Mouse (Mus musculus) CH12.LX (cell line): ENCODE results near the gene Crhbp. TPM values are rescaled to one million over a fixed set of nuclear protein-coding genes. Genes with fewer than 3 reads are reported as not detected.

Experiments
- DNase-seq: peaks from one replicate; pipeline ENCODE4 v3.0.0-alpha.2; 2013; ENCODE audit errors: extremely low read depth
- H3K27ac ChIP-seq: 2 replicates; pipeline ENCODE4 v1.5.1; 2012; ENCODE audit warnings: low read depth, mild to moderate bottlenecking, control low read depth, moderate library complexity; ENCODE audit not compliant: insufficient read depth
- H3K27me3 ChIP-seq: replicated peaks from 2 replicates; pipeline ENCODE3; 2012; ENCODE audit warnings: inconsistent platforms
- H3K36me3 ChIP-seq, 2 experiments: replicated peaks in 1 of 2; 2 replicates each; pipeline versions ENCODE3 to v1.6.1; 2012; ENCODE audit warnings: inconsistent platforms in 1 of 2, low read length in 1 of 2, mild to moderate bottlenecking in 1 of 2, mixed read lengths in 1 of 2, moderate library complexity in 1 of 2; ENCODE audit not compliant: control insufficient read depth in 1 of 2, insufficient read depth in 1 of 2
- H3K4me1 ChIP-seq, 2 experiments: 2 replicates each; pipeline ENCODE4 v1.6.1; 2012; ENCODE audit warnings: inconsistent platforms in 1 of 2, moderate library complexity in 1 of 2; ENCODE audit not compliant: insufficient read depth in 2 of 2, control insufficient read depth in 1 of 2
- H3K4me2 ChIP-seq: 2 replicates; pipeline ENCODE4 v1.6.1; 2012; ENCODE audit warnings: low read depth, mild to moderate bottlenecking, control low read depth; ENCODE audit not compliant: poor library complexity, insufficient read depth, severe bottlenecking
- H3K4me3 ChIP-seq, 3 experiments: fragments of 150-350 bp in 1 of 3; sonication (generic) in 1 of 3; replicated peaks in 1 of 3; 2 replicates each; pipeline versions ENCODE3 to v1.5.1; 2011 to 2012; ENCODE audit warnings: low read depth in 2 of 3, low read length in 2 of 3, mild to moderate bottlenecking in 2 of 3, moderate library complexity in 2 of 3, control low read depth in 1 of 3, improper control_type of control experiment in 1 of 3, inconsistent platforms in 1 of 3, mixed read lengths in 1 of 3; ENCODE audit not compliant: poor library complexity in 1 of 3
- H3K79me2 ChIP-seq: replicated peaks from 2 replicates; pipeline ENCODE4 v1.6.1; 2012; ENCODE audit warnings: mild to moderate bottlenecking, moderate library complexity; ENCODE audit not compliant: control insufficient read depth, poor library complexity, insufficient read depth, severe bottlenecking; ENCODE audit errors: extremely low read depth
- H3K9ac ChIP-seq: 2 replicates; pipeline ENCODE4 v1.6.1; 2012; ENCODE audit warnings: low read depth, mild to moderate bottlenecking, control low read depth, moderate library complexity; ENCODE audit not compliant: insufficient read depth
- H3K9me3 ChIP-seq: replicated peaks from 2 replicates; pipeline ENCODE3; 2012; ENCODE audit warnings: low read length, inconsistent platforms, mixed read lengths
- CHD1 ChIP-seq: IDR thresholded peaks from 2 replicates; pipeline ENCODE4 v1.6.1; 2012; ENCODE audit warnings: low read depth, low read length, improper control_type of control experiment, inconsistent platforms
- CHD2 ChIP-seq: IDR thresholded peaks from 2 replicates; pipeline ENCODE4 v1.6.1; 2011; ENCODE audit warnings: low read length, improper control_type of control experiment
- ELF1 ChIP-seq: IDR thresholded peaks from 2 replicates; pipeline ENCODE4 v1.6.1; 2014; ENCODE audit warnings: low read depth, mild to moderate bottlenecking, inconsistent platforms, low read length, improper control_type of control experiment
- ETS1 ChIP-seq: conservative IDR thresholded peaks from 2 replicates; pipeline ENCODE4 v1.6.1; 2012; ENCODE audit warnings: low read depth, mild to moderate bottlenecking, inconsistent platforms, low read length, improper control_type of control experiment, moderate library complexity
- HCFC1 ChIP-seq: IDR thresholded peaks from 2 replicates; pipeline ENCODE4 v1.6.1; 2012; ENCODE audit warnings: low read depth, mild to moderate bottlenecking, inconsistent platforms, low read length, improper control_type of control experiment
- IRF4 ChIP-seq: IDR thresholded peaks from 2 replicates; pipeline ENCODE4 v1.6.1; 2014; ENCODE audit warnings: low read depth, mild to moderate bottlenecking, inconsistent platforms, low read length, improper control_type of control experiment
- MAFK ChIP-seq: IDR thresholded peaks from 2 replicates; pipeline ENCODE4 v1.6.1; 2011; ENCODE audit warnings: low read length, improper control_type of control experiment; ENCODE audit not compliant: insufficient replicate concordance
- MAX ChIP-seq: IDR thresholded peaks from 2 replicates; pipeline ENCODE4 v1.6.1; 2011; ENCODE audit warnings: low read length, improper control_type of control experiment
- MAZ ChIP-seq: IDR thresholded peaks from 2 replicates; pipeline ENCODE4 v1.6.1; 2012; ENCODE audit warnings: low read depth, mild to moderate bottlenecking, inconsistent platforms, low read length, improper control_type of control experiment, moderate library complexity
- MEF2A ChIP-seq: IDR thresholded peaks from 2 replicates; pipeline ENCODE4 v1.6.1; 2014; ENCODE audit warnings: low read depth, mild to moderate bottlenecking, inconsistent platforms, low read length, improper control_type of control experiment, borderline replicate concordance
- MYC ChIP-seq: IDR thresholded peaks from 2 replicates; pipeline ENCODE4 v1.6.1; 2011; ENCODE audit warnings: low read depth, mild to moderate bottlenecking, improper control_type of control experiment, low read length
- NELFE ChIP-seq: IDR thresholded peaks from 2 replicates; pipeline ENCODE4 v1.6.1; 2011; ENCODE audit warnings: low read depth, low read length, improper control_type of control experiment
- NRF1 ChIP-seq: IDR thresholded peaks from 2 replicates; pipeline ENCODE4 v1.6.1; 2014; ENCODE audit warnings: low read depth, mild to moderate bottlenecking, inconsistent platforms, low read length, improper control_type of control experiment, moderate library complexity
- PAX5 ChIP-seq: IDR thresholded peaks from 2 replicates; pipeline ENCODE4 v1.6.1; 2012; ENCODE audit warnings: low read length, inconsistent platforms, mixed read lengths
- POLR2A ChIP-seq: IDR thresholded peaks from 2 replicates; pipeline ENCODE4 v1.6.1; 2011; ENCODE audit warnings: low read depth, mild to moderate bottlenecking, improper control_type of control experiment, low read length
- RCOR1 ChIP-seq: conservative IDR thresholded peaks from 2 replicates; pipeline ENCODE4 v1.6.1; 2012; ENCODE audit warnings: low read depth, mild to moderate bottlenecking, inconsistent platforms, low read length, improper control_type of control experiment
- SMC3 ChIP-seq: IDR thresholded peaks from 2 replicates; pipeline ENCODE4 v1.6.1; 2011; ENCODE audit warnings: low read depth, low read length, improper control_type of control experiment
- USF1 ChIP-seq: IDR thresholded peaks from 2 replicates; pipeline ENCODE4 v1.6.1; 2014; ENCODE audit warnings: low read depth, mild to moderate bottlenecking, inconsistent platforms, low read length, improper control_type of control experiment
- USF2 ChIP-seq: conservative IDR thresholded peaks from 2 replicates; pipeline ENCODE4 v1.6.1; 2011; ENCODE audit warnings: low read depth, low read length, improper control_type of control experiment
- ZKSCAN1 ChIP-seq: IDR thresholded peaks from 2 replicates; pipeline ENCODE4 v1.6.1; 2012; ENCODE audit warnings: low read depth, inconsistent platforms, low read length, improper control_type of control experiment, borderline replicate concordance
- dilution Hi-C: fragments of 300-500 bp; cut with MboI; formaldehyde crosslinking; loops from 2 replicates; pipeline ENCODE4 v1.14.3; 2020; ENCODE audit warnings: low sequenced_read_pairs; ENCODE audit not compliant: extremely low pct_unique_long_range_greater_than_20kb, extremely low pct_ligation_motif_present
- in situ Hi-C: fragments of 300-500 bp; cut with MboI; formaldehyde crosslinking; loops from 3 replicates; pipeline ENCODE4 v1.14.3; 2019; ENCODE audit warnings: low sequenced_read_pairs, low pct_ligation_motif_present, low pct_unique_long_range_greater_than_20kb, mixed read lengths
- polyA plus RNA-seq: library from polyadenylated mRNA; unstranded; fragments of >175 nt; gene quantifications from 2 replicates; pipeline ENCODE4 v1.2.1, GENCODE M21; 2012; ENCODE audit warnings: low read depth; ENCODE audit not compliant: insufficient read length
- total RNA-seq, 2 experiments: library from RNA; depleted of rRNA; stranded (reverse); fragments of 300-350 nt in 1 of 2; fragments of >200 nt in 1 of 2; gene quantifications; 2 replicates each; pipeline ENCODE4 v1.2.3; 2012 to 2014

Gene Crhbp
- total and polyA plus RNA-seq, 3 experiments: not detected

- H3K79me2 ChIP-seq: no peaks in the 10 kb centered on the region
- H3K27me3 ChIP-seq: peaks cover 10% of the 10 kb centered on the region
- H3K9me3 ChIP-seq: no peaks in the 10 kb centered on the region
- TF ChIP-seq MAFK: no peak
- no peak for TF ChIP-seq PAX5
- no peak for TF ChIP-seq POLR2A
- no peak for TF ChIP-seq ELF1
- no peak for TF ChIP-seq NRF1
- TF ChIP-seq USF2: no peak
- no peak for TF ChIP-seq NELFE
- no peak for TF ChIP-seq CHD1
- TF ChIP-seq ZKSCAN1: no peak
- TF ChIP-seq ETS1: no peak
- no peaks in the 10 kb centered on the region for H3K4me1 ChIP-seq
- DNase-seq: no peak
- H3K4me2 ChIP-seq: no peak within 1 kb of the TSS
- in situ Hi-C loops: no loop called here
- H3K36me3 ChIP-seq: no peaks in the 10 kb centered on the region
- H3K27ac ChIP-seq: no peak within 1 kb of the TSS
- H3K4me3 ChIP-seq: no peak within 1 kb of the TSS
- dilution Hi-C loops: no loop called here
- H3K9ac ChIP-seq: no peak within 1 kb of the TSS
Observed at GRCm38 (mm10) chr13:95478671-95479413, 34.1 kb upstream of the Crhbp start, which contains the start of gene S100z. Gene S100z (minus strand): TSS chr13:95478721.

GRCm38 (mm10) chr13:95477173-95477572 is 32.4 kb upstream of the Crhbp start:
- Histone ChIP-seq H3K27ac (no peak overlapping the region), H3K4me2 (no peak overlapping the region), H3K9ac (no peak overlapping the region), H3K79me2 (no peaks in the 10 kb centered on the region), H3K4me3 (no peak overlapping the region), H3K36me3 (no peaks in the 10 kb centered on the region), H3K27me3 (peaks cover 7% of the 10 kb centered on the region), H3K4me1 (no peaks in the 10 kb centered on the region), H3K9me3 (no peaks in the 10 kb centered on the region)
- no peak for DNase-seq
- in situ Hi-C loops: no loop called here
- dilution Hi-C loops: no loop called here
- TF ChIP-seq RCOR1: no peak

GRCm38 (mm10) chr13:95475124-95475523 is 30.4 kb upstream of the Crhbp start:
- H3K79me2 ChIP-seq: no peaks in the 10 kb centered on the region
- H3K4me1 ChIP-seq: no peaks in the 10 kb centered on the region
- no peaks in the 10 kb centered on the region for H3K9me3 ChIP-seq
- no peak for TF ChIP-seq MEF2A
- TF ChIP-seq CHD2: no peak
- no peak for TF ChIP-seq MAZ
- TF ChIP-seq RCOR1: no peak
- no peak for TF ChIP-seq HCFC1
- no peak for TF ChIP-seq USF1
- no peak for TF ChIP-seq NRF1
- no peak for TF ChIP-seq SMC3
- no peak for TF ChIP-seq PAX5
- no peak for TF ChIP-seq IRF4
- TF ChIP-seq MYC: no peak
- TF ChIP-seq MAX: no peak
- no peak for TF ChIP-seq POLR2A
- no peak for TF ChIP-seq CHD1
- no peaks in the 10 kb centered on the region for H3K36me3 ChIP-seq
- dilution Hi-C loops: no loop called here
- DNase-seq: no peak
- in situ Hi-C loops: no loop called here
- H3K9ac ChIP-seq: no peak overlapping the region
- H3K4me2 ChIP-seq: no peak overlapping the region
- H3K27ac ChIP-seq: no peak overlapping the region
- peaks cover 4% of the 10 kb centered on the region for H3K27me3 ChIP-seq
- no peak overlapping the region for H3K4me3 ChIP-seq
